Mouse (Mus musculus) ES-Bruce4 (cell line): ENCODE measurements around the gene Tcf7l2. TPM values are rescaled to one million over a fixed set of nuclear protein-coding genes. Genes with fewer than 3 reads are reported as not detected.

Source experiments
- H3K27ac ChIP-seq: 2 replicates; pipeline ENCODE4 v1.5.1; 2012; ENCODE audit warnings: low read length, inconsistent platforms; ENCODE audit not compliant: insufficient read depth
- H3K27me3 ChIP-seq: 2 replicates; pipeline ENCODE4 v1.6.1; 2012; ENCODE audit warnings: mild to moderate bottlenecking, low read length, inconsistent platforms; ENCODE audit not compliant: control insufficient read depth, poor library complexity, insufficient read depth, severe bottlenecking
- H3K36me3 ChIP-seq: 2 replicates; pipeline ENCODE4 v1.6.1; 2012; ENCODE audit warnings: inconsistent platforms, mild to moderate bottlenecking, low read length, moderate library complexity; ENCODE audit not compliant: control insufficient read depth, poor library complexity, insufficient read depth, severe bottlenecking
- H3K4me1 ChIP-seq: one replicate; pipeline ENCODE4 v1.8.1; 2011; ENCODE audit warnings: low read length; ENCODE audit not compliant: control insufficient read depth, insufficient read depth
- H3K4me3 ChIP-seq: 2 replicates; pipeline ENCODE4 v1.5.1; 2011; ENCODE audit warnings: low read depth, mild to moderate bottlenecking, low read length
- H3K9ac ChIP-seq: 2 replicates; pipeline ENCODE4 v1.6.1; 2012; ENCODE audit warnings: low read depth, mild to moderate bottlenecking, inconsistent platforms; ENCODE audit not compliant: poor library complexity, severe bottlenecking
- H3K9me3 ChIP-seq: replicated peaks from 2 replicates; pipeline ENCODE4 v1.6.1; 2012; ENCODE audit warnings: mild to moderate bottlenecking, low read length, inconsistent platforms; ENCODE audit not compliant: control insufficient read depth, poor library complexity, insufficient read depth, severe bottlenecking
- CTCF ChIP-seq: IDR thresholded peaks from one replicate; pipeline ENCODE4 v1.8.1; 2011; ENCODE audit warnings: low read depth, low read length
- EP300 ChIP-seq: IDR thresholded peaks from 2 replicates; pipeline ENCODE4 v1.6.1; 2011; ENCODE audit warnings: low read depth, low read length; ENCODE audit not compliant: insufficient read depth
- POLR2A ChIP-seq: IDR thresholded peaks from one replicate; pipeline ENCODE4 v1.8.1; 2011; ENCODE audit warnings: low read length; ENCODE audit not compliant: insufficient read depth
- polyA plus RNA-seq: library from polyadenylated mRNA; stranded (reverse); fragments of >200 nt; gene quantifications from 2 replicates; pipeline ENCODE4 v1.2.4, GENCODE M21; 2011; ENCODE audit warnings: low read depth; ENCODE audit not compliant: missing spikeins, insufficient read depth, insufficient read length

Gene Tcf7l2
- polyA plus RNA-seq, 1 experiment = 23.8 TPM

- TF ChIP-seq EP300 = no peak
- no peak for TF ChIP-seq CTCF
- no peak for TF ChIP-seq POLR2A
- no peak overlapping the region for H3K4me3 ChIP-seq
- no peak overlapping the region for H3K27ac ChIP-seq
- H3K4me1 ChIP-seq = peaks cover 2% of the 10 kb centered on the region
- no peaks in the 10 kb centered on the region for H3K9me3 ChIP-seq
- H3K9ac ChIP-seq = no peak overlapping the region
- H3K27me3 ChIP-seq = no peaks in the 10 kb centered on the region
- no peaks in the 10 kb centered on the region for H3K36me3 ChIP-seq
These were observed 129.2 kb downstream of the Tcf7l2 start for GRCm38 (mm10) chr19:55870825-55871224.

GRCm38 (mm10) chr19:55871496-55871895, 129.9 kb downstream of the Tcf7l2 start:
- H3K9me3 ChIP-seq = no peaks in the 10 kb centered on the region
- no peak overlapping the region for H3K9ac ChIP-seq
- H3K27ac ChIP-seq = no peak overlapping the region
- H3K4me3 ChIP-seq = no peak overlapping the region
- TF ChIP-seq POLR2A (no peak), CTCF (no peak), EP300 (no peak)
- H3K36me3 ChIP-seq = no peaks in the 10 kb centered on the region
- H3K27me3 ChIP-seq = no peaks in the 10 kb centered on the region
- H3K4me1 ChIP-seq = peaks cover 2% of the 10 kb centered on the region

GRCm38 (mm10) chr19:55873221-55873620, 131.6 kb downstream of the Tcf7l2 start:
- H3K27me3 ChIP-seq = no peaks in the 10 kb centered on the region
- no peak overlapping the region for H3K27ac ChIP-seq
- H3K36me3 ChIP-seq = no peaks in the 10 kb centered on the region
- no peaks in the 10 kb centered on the region for H3K9me3 ChIP-seq
- H3K9ac ChIP-seq = no peak overlapping the region
- no peak overlapping the region for H3K4me3 ChIP-seq
- no peak for TF ChIP-seq EP300
- H3K4me1 ChIP-seq = no peaks in the 10 kb centered on the region

- Histone ChIP-seq H3K9ac (no peak overlapping the region), H3K4me3 (no peak overlapping the region), H3K27ac (no peak overlapping the region), H3K4me1 (no peaks in the 10 kb centered on the region), H3K36me3 (no peaks in the 10 kb centered on the region), H3K9me3 (no peaks in the 10 kb centered on the region), H3K27me3 (no peaks in the 10 kb centered on the region)
- TF ChIP-seq POLR2A = no peak
- no peak for TF ChIP-seq CTCF
- no peak for TF ChIP-seq EP300
These were observed 134.9 kb downstream of the Tcf7l2 start for GRCm38 (mm10) chr19:55876501-55876900.

GRCm38 (mm10) chr19:55877404-55877915, 135.8 kb downstream of the Tcf7l2 start:
- no peaks in the 10 kb centered on the region for H3K36me3 ChIP-seq
- H3K9ac ChIP-seq = no peak overlapping the region
- H3K4me1 ChIP-seq = no peaks in the 10 kb centered on the region
- TF ChIP-seq CTCF = peak; percentile 85
- TF ChIP-seq EP300 = no peak
- TF ChIP-seq POLR2A = no peak
- H3K9me3 ChIP-seq = no peaks in the 10 kb centered on the region
- no peaks in the 10 kb centered on the region for H3K27me3 ChIP-seq
- H3K27ac ChIP-seq = no peak overlapping the region
- no peak overlapping the region for H3K4me3 ChIP-seq

GRCm38 (mm10) chr19:55880664-55881359, 139.2 kb downstream of the Tcf7l2 start:
- Histone ChIP-seq H3K4me3 (no peak overlapping the region), H3K36me3 (no peaks in the 10 kb centered on the region), H3K9ac (no peak overlapping the region), H3K27ac (no peak overlapping the region), H3K9me3 (no peaks in the 10 kb centered on the region), H3K27me3 (no peaks in the 10 kb centered on the region), H3K4me1 (no peaks in the 10 kb centered on the region)
- TF ChIP-seq EP300 (no peak), POLR2A (no peak), CTCF (no peak)
